Mouse (Mus musculus): Measurements from ENCODE around the gene Zfp592. TPM values are rescaled to one million over a fixed set of nuclear protein-coding genes. Genes with fewer than 3 reads are reported as not detected.
"Not testable (repeated sequence)": the region's sequence is repeated elsewhere in the genome, so short reads cannot be mapped to it uniquely, and the experiment has no call there.

Gene Zfp592
- polyA plus RNA-seq, 1 experiment from 2014 or later, result 10.5 TPM

DNA sequence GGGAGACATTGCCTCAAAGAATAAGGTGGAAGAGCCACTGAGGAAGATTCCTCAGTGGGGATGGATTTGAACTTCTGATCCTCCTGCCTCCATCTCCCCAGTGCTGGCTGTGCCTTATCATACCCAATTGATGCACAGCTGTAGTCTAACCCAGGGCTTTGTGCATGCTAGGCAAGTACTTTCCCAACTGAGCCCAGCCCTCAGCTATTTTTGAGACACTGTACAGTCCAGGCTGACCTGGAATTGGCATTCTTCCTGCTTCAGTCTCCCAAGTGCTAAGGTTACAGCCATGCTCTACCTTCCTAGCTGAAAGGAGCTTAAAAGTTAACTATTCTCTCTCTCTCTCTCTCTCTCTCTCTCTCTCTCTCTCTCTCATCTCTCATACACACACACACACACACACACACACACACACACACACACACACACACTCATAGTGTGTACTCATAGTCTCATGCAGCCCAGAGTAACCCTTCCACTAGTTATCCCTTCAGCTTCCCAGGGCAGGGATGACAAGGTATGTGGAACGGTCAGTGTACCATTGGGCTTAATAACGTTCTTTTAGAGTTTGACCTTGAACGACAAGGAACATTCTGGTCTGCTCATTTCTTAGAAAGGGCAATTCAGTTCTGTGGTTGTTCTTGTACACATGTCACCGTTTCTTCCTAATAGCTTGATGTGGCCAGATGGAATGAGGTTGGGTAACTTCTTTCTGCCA, 20.4 kb upstream of the Zfp592 start:
- ATAC-seq (ENCODE audit: low FRiP score, low read depth); H3K36me3 ChIP-seq; H3K27ac ChIP-seq (replicated peaks); H3K4me1 ChIP-seq (replicated peaks); H3K4me2 ChIP-seq; H3K4me3 ChIP-seq; H3K9ac ChIP-seq; H3K27me3 ChIP-seq; H3K9me3 ChIP-seq: not testable (repeated sequence)
- WGBS, result 86% methylated on average over 4 of the region's 4 CpGs

DNA sequence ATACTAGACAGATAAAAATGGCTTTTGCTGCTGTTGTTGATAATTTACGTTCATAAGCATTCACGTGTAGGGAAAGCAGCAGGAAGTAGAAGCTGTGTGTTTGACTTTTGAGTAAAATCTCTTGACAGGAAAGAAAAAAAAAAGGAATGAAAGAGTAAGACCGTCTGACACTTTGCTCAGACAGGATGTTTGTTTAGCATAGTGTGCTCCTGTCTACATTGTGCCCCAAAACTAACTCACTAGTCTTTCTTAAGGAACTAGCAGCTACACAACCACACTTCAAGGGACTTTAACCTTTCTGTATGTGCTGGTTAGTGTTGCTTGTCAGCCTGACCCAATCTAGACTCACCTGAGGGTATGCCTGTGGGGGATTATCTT, 19.9 kb upstream of the Zfp592 start:
- 72% methylated on average over 3 of the region's 3 CpGs for WGBS
- not testable (repeated sequence) for H3K9me3 ChIP-seq; ATAC-seq (ENCODE audit: low FRiP score, low read depth); H3K4me1 ChIP-seq (replicated peaks); H3K9ac ChIP-seq; H3K27me3 ChIP-seq; H3K27ac ChIP-seq (replicated peaks); H3K4me2 ChIP-seq; H3K4me3 ChIP-seq; H3K36me3 ChIP-seq

DNA sequence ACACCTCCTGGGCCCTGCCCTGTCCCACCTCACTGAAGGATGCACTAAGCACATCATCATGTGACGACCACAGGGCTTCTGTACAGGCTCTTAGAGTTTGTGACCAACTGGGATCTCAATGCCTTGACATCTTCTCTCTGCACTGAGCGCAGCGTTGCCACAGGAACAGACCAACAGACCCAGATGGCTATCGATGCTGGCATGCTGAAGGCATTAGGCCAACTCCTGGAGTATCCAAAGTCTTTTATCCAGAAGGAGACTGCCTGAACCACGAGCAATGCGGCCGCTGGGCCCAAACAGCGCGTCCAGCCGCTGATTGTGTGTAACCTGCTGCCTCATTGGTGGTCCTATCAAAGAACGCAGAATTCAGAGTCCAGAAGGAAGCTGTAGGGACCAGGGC, 12.9 kb upstream of the Zfp592 start:
- Histone ChIP-seq H3K4me1 (replicated peaks) (no peaks in the 10 kb centered on the region), H3K9me3 (no peaks in the 10 kb centered on the region), H3K4me3 (no peak overlapping the region), H3K36me3 (no peaks in the 10 kb centered on the region), H3K27me3 (no peaks in the 10 kb centered on the region), H3K27ac (replicated peaks) (no peak overlapping the region), H3K4me2 (no peak overlapping the region), H3K9ac (no peak overlapping the region)
- ATAC-seq (ENCODE audit: low FRiP score, low read depth), result no peak
- WGBS, result 87% methylated on average over 11 of the region's 11 CpGs

DNA sequence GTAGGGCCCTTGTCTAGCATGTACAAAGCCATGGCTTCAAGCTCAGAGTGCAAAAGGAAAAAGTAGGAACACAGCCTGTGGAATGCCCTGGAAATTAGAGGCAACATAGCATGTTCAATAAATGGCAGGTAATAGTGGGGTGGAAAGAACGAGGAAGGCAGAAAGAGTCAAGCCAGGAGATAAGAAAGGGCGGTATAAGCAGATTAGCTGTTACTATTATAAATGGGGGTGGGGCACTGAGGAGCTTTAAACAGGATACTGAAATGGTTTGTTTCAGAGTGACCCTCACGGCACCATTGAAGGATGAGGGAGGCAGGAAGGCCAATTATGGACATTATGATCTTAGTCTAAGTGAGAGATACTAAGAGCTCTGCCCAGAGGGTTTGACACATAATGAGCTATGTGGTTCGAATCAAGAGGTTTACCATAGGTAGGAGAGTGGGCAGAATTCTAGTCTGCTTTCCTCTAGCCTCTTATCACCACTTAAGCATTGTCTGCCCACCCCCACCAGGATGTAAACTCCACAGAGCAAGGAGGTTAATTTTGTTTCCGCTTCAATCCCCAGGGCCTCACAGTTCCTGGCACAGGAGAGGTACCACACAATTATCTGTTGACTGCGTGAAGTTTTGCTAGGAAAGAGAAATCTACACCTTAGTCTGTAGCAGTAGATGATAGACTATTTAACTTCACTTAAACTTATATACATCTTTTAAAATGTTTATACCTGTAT, 6.9 kb upstream of the Zfp592 start:
- no peak overlapping the region for H3K4me2 ChIP-seq
- no peak for ATAC-seq (ENCODE audit: low FRiP score, low read depth)
- no peak overlapping the region for H3K27ac ChIP-seq (replicated peaks)
- H3K4me1 ChIP-seq (replicated peaks), result peaks cover 3% of the 10 kb centered on the region
- 73% methylated on average over 6 of the region's 6 CpGs for WGBS
- no peak overlapping the region for H3K4me3 ChIP-seq
- no peaks in the 10 kb centered on the region for H3K27me3 ChIP-seq
- no peaks in the 10 kb centered on the region for H3K36me3 ChIP-seq
- H3K9me3 ChIP-seq, result no peaks in the 10 kb centered on the region
- H3K9ac ChIP-seq, result no peak overlapping the region

DNA sequence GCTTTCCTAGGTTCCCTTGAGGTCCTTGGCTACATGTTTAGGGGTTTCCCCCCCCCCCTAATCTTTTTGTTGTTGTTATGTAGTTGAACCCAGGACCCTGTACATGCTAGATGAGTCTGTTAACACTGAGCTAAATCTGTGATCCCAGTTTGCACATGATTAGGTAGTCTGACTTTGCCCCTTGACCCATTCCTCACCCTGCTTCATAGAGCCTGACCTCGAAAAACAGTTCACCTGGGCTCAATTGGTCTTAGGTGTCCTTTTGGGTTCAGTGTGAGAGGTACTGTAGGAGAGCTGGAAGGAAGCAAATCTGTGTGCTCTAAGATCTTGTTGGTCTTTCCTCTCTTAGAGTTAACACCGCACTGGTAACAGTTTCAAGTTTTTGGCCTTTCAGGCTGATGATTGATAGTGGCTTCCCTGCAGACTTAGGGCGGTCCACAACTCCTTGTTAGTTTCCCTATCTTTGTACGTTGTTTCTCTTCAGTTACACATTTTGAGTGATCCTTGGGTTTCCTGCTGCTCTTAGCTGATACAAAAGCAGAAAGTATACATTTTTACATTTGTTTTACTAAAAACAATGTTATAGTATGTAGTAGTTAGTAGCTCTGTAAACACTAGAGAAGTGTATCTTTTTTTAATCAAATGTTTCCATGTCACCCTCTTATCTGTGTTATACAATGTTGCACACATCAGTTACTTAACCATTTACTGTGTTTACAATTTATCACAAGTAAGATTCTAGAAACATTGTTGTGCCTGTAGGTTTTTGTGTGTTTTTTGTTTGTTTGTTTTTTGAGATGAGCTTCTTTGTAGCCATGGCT, 5.5 kb upstream of the Zfp592 start:
- Histone ChIP-seq H3K36me3 (no peaks in the 10 kb centered on the region), H3K9me3 (no peaks in the 10 kb centered on the region), H3K27ac (replicated peaks) (no peak overlapping the region), H3K9ac (no peak overlapping the region), H3K4me1 (replicated peaks) (peaks cover 14% of the 10 kb centered on the region), H3K4me2 (no peak overlapping the region), H3K27me3 (no peaks in the 10 kb centered on the region), H3K4me3 (no peak overlapping the region)
- WGBS, result 79% methylated on average over 4 of the region's 4 CpGs
- ATAC-seq (ENCODE audit: low FRiP score, low read depth), result no peak

DNA sequence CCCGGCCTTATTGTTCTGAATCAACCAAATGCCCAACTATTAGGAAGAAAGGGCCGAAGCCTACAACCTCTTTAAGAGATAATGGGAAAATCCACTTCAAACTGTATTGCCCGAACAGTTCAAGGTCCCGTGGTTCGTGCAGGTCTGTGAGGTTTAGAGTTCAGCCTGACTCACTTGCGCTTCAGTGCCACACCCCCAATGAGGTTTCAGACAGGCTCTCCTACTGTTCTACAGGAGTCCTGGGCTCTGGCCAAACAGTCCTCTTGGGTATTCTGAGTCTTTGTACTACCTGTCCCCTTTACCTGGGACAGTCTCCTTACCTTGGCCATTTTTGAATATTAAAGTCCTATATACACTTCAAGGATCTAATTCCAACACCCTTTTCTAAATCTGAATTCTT, 3.2 kb upstream of the Zfp592 start:
- Histone ChIP-seq H3K4me3 (no peak overlapping the region), H3K27ac (replicated peaks) (no peak overlapping the region), H3K4me1 (replicated peaks) (peaks cover 26% of the 10 kb centered on the region), H3K9ac (no peak overlapping the region), H3K27me3 (no peaks in the 10 kb centered on the region), H3K4me2 (no peak overlapping the region), H3K36me3 (no peaks in the 10 kb centered on the region), H3K9me3 (no peaks in the 10 kb centered on the region)
- no peak for ATAC-seq (ENCODE audit: low FRiP score, low read depth)
- WGBS, result 94% methylated on average over 6 of the region's 6 CpGs

DNA sequence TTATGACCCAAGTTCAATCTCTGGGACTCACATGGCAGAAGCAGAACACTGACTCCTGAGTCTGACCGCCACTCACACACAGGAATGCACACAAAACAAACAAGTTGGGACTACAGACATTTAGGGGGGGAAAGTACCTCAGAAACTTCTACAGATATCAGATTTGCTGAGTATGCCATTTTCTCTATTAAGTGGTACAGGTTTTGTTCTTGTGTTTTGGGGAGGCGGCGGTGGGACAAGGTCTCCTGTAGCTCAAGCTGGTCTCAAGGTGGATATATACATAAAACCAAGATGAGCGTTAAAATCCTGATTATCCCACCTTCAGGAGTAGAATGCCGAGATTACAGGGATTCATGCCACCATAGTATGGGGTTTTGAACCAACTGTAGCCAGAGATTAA, 1.9 kb upstream of the Zfp592 start:
- H3K4me3 ChIP-seq, result no peak overlapping the region
- H3K4me2 ChIP-seq, result peak overlapping the region; percentile 91
- no peak overlapping the region for H3K9ac ChIP-seq
- H3K9me3 ChIP-seq, result no peaks in the 10 kb centered on the region
- no peak overlapping the region for H3K27ac ChIP-seq (replicated peaks)
- WGBS, result 95% methylated on average over 5 of the region's 5 CpGs
- no peaks in the 10 kb centered on the region for H3K36me3 ChIP-seq
- ATAC-seq (ENCODE audit: low FRiP score, low read depth), result no peak
- no peaks in the 10 kb centered on the region for H3K27me3 ChIP-seq
- H3K4me1 ChIP-seq (replicated peaks), result peaks cover 36% of the 10 kb centered on the region

DNA sequence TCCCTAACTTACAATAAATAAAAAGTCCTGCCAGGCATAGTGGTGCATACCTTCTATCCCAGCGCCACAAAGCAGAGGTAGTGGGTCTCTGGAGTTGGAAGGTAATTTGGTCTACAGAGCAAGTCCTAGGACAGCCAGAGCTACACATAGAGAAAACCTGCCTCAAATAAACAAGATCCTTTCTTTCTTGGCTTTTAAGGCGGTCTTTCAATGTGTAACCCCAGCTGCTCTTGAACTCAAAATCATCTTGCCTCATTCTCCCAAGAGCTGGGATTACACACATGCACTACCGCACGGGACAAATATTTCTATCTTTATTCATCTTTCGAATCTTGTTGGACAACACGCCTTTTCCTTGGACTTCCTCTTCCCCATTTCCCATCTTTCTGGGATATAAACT, 1.4 kb upstream of the Zfp592 start:
- H3K9ac ChIP-seq, result peak overlapping the region; percentile 78
- peak overlapping the region; percentile 91 for H3K4me2 ChIP-seq
- H3K27me3 ChIP-seq, result no peaks in the 10 kb centered on the region
- H3K4me3 ChIP-seq, result peak overlapping the region; percentile 85
- no peak for ATAC-seq (ENCODE audit: low FRiP score, low read depth)
- no peaks in the 10 kb centered on the region for H3K36me3 ChIP-seq
- peak overlapping the region; percentile 91 for H3K27ac ChIP-seq (replicated peaks)
- no peaks in the 10 kb centered on the region for H3K9me3 ChIP-seq
- H3K4me1 ChIP-seq (replicated peaks), result peaks cover 36% of the 10 kb centered on the region
- WGBS, result 87% methylated on average over 6 of the region's 6 CpGs

DNA sequence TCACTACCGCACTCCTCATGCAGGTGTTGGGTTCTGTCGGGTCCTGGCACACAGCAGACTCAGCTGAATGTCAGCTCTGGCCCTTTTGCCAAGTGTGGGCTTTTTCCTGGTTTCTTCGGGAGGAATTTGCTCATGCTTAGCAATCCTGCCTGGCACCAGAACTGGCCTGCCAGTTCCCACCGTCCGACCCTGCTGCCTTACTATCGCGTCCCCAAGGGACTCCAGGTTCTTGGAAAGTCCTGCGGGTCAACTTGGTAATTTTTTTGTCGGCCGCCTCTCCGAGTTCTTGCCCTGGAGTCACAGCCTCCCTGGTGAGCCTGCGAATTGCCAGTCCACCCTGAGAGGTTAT, 876 bp upstream of the Zfp592 start:
- Histone ChIP-seq H3K36me3 (no peaks in the 10 kb centered on the region), H3K27me3 (no peaks in the 10 kb centered on the region), H3K9ac (peak overlapping the region; percentile 78), H3K27ac (replicated peaks) (peak overlapping the region; percentile 91), H3K4me1 (replicated peaks) (peaks cover 36% of the 10 kb centered on the region), H3K9me3 (no peaks in the 10 kb centered on the region), H3K4me2 (peak overlapping the region; percentile 91), H3K4me3 (peak overlapping the region; percentile 85)
- ATAC-seq (ENCODE audit: low FRiP score, low read depth), result no peak
- WGBS, result 3% methylated on average over 12 of the region's 12 CpGs

DNA sequence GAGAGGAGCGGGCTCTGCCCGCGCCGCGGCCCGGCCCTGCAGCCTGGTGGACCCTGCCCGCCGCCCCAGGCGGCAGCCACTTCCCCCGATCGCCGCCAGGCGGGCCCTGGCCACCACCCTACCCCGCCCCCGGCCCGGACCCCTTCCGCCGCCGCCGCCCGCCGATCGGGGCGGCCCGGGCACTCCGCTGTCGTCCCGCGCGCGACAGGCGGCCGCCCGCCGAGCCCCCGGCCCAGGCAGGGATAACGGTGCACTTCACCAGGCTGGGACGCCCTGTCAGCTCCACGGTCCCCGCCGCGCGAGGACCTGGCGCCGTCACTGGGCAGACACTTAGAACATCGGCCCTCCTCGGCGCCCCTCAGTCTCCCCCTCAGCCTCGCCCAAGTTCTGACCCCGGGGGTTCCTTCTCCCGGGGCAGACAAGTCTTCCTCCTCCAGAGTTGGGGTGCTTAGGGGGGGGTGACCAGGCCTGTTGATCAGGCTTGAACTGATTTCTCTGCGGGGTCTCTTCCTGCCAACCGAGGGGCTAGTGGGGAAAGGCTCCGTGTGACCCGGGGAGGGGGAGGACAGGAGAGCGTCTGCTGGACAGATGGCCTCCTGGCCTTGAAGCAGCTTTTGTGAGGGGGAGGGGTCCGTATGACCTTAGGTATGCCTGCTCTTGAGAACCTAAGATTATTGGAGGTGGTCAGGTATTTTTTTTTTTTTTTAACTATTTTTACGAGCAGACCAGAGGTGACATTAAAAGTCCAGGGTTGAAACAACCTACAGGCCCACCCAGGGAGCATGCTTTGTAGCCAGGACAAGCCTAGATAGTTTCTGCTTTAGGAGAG, 567 bp downstream of the Zfp592 start:
- Histone ChIP-seq H3K27ac (replicated peaks) (peak overlapping the region; percentile 91), H3K9me3 (no peaks in the 10 kb centered on the region), H3K4me2 (peak overlapping the region; percentile 91), H3K9ac (peak overlapping the region; percentile 78), H3K4me1 (replicated peaks) (peaks cover 38% of the 10 kb centered on the region), H3K27me3 (no peaks in the 10 kb centered on the region), H3K36me3 (no peaks in the 10 kb centered on the region), H3K4me3 (peak overlapping the region; percentile 85)
- under 1% methylated on average over 32 of the region's 58 CpGs for WGBS
- peak; percentile 86 for ATAC-seq (ENCODE audit: low FRiP score, low read depth)

DNA sequence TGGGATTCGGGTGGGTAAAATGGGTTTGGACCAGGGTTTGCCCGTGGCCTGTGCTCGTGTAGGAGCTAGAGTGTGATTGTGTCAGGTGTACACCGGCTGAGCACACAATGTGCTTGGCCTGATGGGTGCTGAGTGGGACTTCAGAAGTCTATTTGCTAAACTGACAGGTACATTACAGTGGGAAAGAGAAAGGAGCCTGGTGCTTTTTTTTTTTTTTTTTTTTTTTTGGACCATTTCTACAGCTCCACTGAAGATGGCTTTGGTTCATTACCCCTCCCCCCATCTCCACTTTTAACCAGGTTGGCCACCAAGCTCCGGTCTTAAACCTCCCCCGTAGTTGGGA, 1.2 kb downstream of the Zfp592 start:
- Histone ChIP-seq H3K27me3 (no peaks in the 10 kb centered on the region), H3K4me3 (peak overlapping the region; percentile 85), H3K4me1 (replicated peaks) (peaks cover 38% of the 10 kb centered on the region), H3K9me3 (no peaks in the 10 kb centered on the region), H3K9ac (peak overlapping the region; percentile 78), H3K27ac (replicated peaks) (peak overlapping the region; percentile 91; the same call in 1 of the 2 replicates), H3K4me2 (peak overlapping the region; percentile 91), H3K36me3 (no peaks in the 10 kb centered on the region)
- no peak for ATAC-seq (ENCODE audit: low FRiP score, low read depth)
- WGBS, result 37% methylated on average over 6 of the region's 6 CpGs

Measured in hindbrain, embryonic 15.5 days (tissue).